Mouse (Mus musculus) heart, embryonic 15.5 days (tissue): ENCODE data around the gene Rhbg. TPM values are rescaled to one million over a fixed set of nuclear protein-coding genes. Genes with fewer than 3 reads are reported as not detected.
"Not testable (repeated sequence)": the region's sequence is repeated elsewhere in the genome, so short reads cannot be mapped to it uniquely, and the experiment has no call there.

ENCODE experiments used
- ATAC-seq: fragments of 200-750 bp; cut with Nextera tagmentation; replicated peaks from 2 replicates; pipeline ENCODE4 v1.8.0; 2017; ENCODE audit warnings: low read depth, moderate TSS enrichment; ENCODE audit not compliant: insufficient number of reproducible peaks, insufficient read depth, low FRiP score
- H3K27ac ChIP-seq: fragments of 300-500 bp; sonication (generic); 2 replicates; pipeline ENCODE4 v1.5.1; 2015; ENCODE audit warnings: mild to moderate bottlenecking, inconsistent platforms
- H3K27me3 ChIP-seq: fragments of 300-500 bp; sonication (generic); 2 replicates; pipeline ENCODE4 v1.6.1; 2015; ENCODE audit warnings: inconsistent platforms
- H3K36me3 ChIP-seq: fragments of 300-500 bp; sonication (generic); 2 replicates; pipeline ENCODE4 v1.6.1; 2015; ENCODE audit warnings: mild to moderate bottlenecking, inconsistent platforms
- H3K4me1 ChIP-seq: fragments of 300-500 bp; sonication (generic); replicated peaks from 2 replicates; pipeline ENCODE4 v1.6.1; 2015; ENCODE audit warnings: inconsistent platforms
- H3K4me2 ChIP-seq: fragments of 300-500 bp; sonication (generic); 2 replicates; pipeline ENCODE4 v1.6.1; 2015; ENCODE audit warnings: inconsistent platforms, mild to moderate bottlenecking, moderate library complexity
- H3K4me3 ChIP-seq: fragments of 300-500 bp; sonication (generic); 2 replicates; pipeline ENCODE4 v1.5.1; 2015; ENCODE audit warnings: mild to moderate bottlenecking, inconsistent platforms
- H3K9ac ChIP-seq: fragments of 300-500 bp; sonication (generic); 2 replicates; pipeline ENCODE4 v1.6.1; 2015; ENCODE audit warnings: mild to moderate bottlenecking, inconsistent platforms
- H3K9me3 ChIP-seq: fragments of 300-500 bp; sonication (generic); replicated peaks from 2 replicates; pipeline ENCODE4 v1.6.1; 2016; ENCODE audit warnings: inconsistent platforms
- WGBS: fragments of 180-500 bp; shearing (Covaris S2); methylation state at CpG from one replicate; pipeline ENCODE4 v1.1.7; 2015; ENCODE audit warnings: mixed read lengths; 5-methylcytosine and 5-hydroxymethylcytosine counted together
- polyA plus RNA-seq: library from polyadenylated mRNA; unstranded; fragments of >200 nt; fragmentation: Nextera tagmentation; extraction: Ambion mirVana; gene quantifications from 2 replicates; pipeline ENCODE4 v1.2.1, GENCODE M21; 2015

The Rhbg gene
- polyA plus RNA-seq, 1 experiment from 2014 or later = 0.13 TPM

GRCm38 (mm10) chr3:88284815-88285564 is 30.5 kb upstream of the Rhbg start:
- not testable (repeated sequence) for H3K27me3 ChIP-seq, H3K9me3 ChIP-seq, H3K36me3 ChIP-seq, H3K4me3 ChIP-seq, ATAC-seq, H3K9ac ChIP-seq, H3K4me2 ChIP-seq, H3K27ac ChIP-seq, H3K4me1 ChIP-seq
- WGBS = 93% methylated on average over 14 of the region's 14 CpGs

GRCm38 (mm10) chr3:88281141-88281916 is 26.8 kb upstream of the Rhbg start:
- not testable (repeated sequence) for H3K9ac ChIP-seq, ATAC-seq, H3K27me3 ChIP-seq, H3K9me3 ChIP-seq, H3K4me3 ChIP-seq, H3K4me2 ChIP-seq, H3K4me1 ChIP-seq, H3K36me3 ChIP-seq, H3K27ac ChIP-seq
- WGBS = 65% methylated on average over 11 of the region's 11 CpGs

GRCm38 (mm10) chr3:88280035-88280434 is 25.5 kb upstream of the Rhbg start:
- no peak overlapping the region for H3K4me2 ChIP-seq
- WGBS = 92% methylated on average over 2 of the region's 2 CpGs
- no peak for ATAC-seq

DNA sequence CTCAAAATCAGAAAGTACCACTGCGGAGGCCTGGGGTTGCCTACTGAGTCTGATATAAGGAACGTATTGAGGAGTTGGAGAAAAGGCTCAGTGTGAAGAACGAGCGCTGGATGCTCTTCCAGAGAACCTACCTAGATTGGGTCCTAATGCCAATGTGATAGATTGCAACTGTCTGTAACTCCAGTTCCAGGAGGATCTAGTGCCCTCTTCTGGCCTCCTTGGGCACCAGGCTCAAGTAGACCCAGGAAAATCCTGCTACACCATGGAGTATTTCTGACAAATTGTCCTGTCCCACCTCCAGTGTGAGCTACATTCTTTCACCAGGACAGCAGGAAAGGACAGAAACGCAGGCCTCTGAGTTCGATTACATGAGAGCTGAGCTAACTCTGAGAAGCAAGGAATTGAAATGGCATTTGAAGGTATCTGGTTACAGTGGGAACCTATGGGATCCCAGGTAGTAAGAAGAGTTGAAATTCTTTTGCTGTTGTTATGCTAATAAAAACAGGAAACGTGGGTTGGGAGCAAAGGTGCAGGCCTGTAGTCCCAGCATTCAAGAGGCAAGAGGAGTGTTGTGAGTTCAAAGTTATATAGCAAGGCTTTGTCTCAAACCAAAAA is 22.1 kb upstream of the Rhbg start:
- Histone ChIP-seq H3K27me3 (no peaks in the 10 kb centered on the region), H3K4me1 (no peaks in the 10 kb centered on the region), H3K27ac (no peak overlapping the region), H3K9ac (no peak overlapping the region), H3K4me3 (no peak overlapping the region), H3K9me3 (no peaks in the 10 kb centered on the region), H3K4me2 (no peak overlapping the region), H3K36me3 (no peaks in the 10 kb centered on the region)
- ATAC-seq = no peak
- WGBS = 42% methylated on average over 7 of the region's 7 CpGs

More at GRCm38 (mm10) chr3:88280035-88280434, 25.5 kb upstream of the Rhbg start:
- Histone ChIP-seq H3K9me3 (no peaks in the 10 kb centered on the region), H3K9ac (no peak overlapping the region), H3K4me3 (no peak overlapping the region), H3K27me3 (no peaks in the 10 kb centered on the region), H3K36me3 (no peaks in the 10 kb centered on the region), H3K4me1 (no peaks in the 10 kb centered on the region), H3K27ac (no peak overlapping the region)

GRCm38 (mm10) chr3:88276121-88276520 is 21.6 kb upstream of the Rhbg start:
- no peak overlapping the region for H3K4me3 ChIP-seq
- H3K4me1 ChIP-seq = no peaks in the 10 kb centered on the region
- 72% methylated on average over 2 of the region's 2 CpGs for WGBS
- H3K36me3 ChIP-seq = no peaks in the 10 kb centered on the region
- no peak for ATAC-seq
- H3K9ac ChIP-seq = no peak overlapping the region
- no peaks in the 10 kb centered on the region for H3K27me3 ChIP-seq
- H3K27ac ChIP-seq = no peak overlapping the region
- H3K4me2 ChIP-seq = no peak overlapping the region
- no peaks in the 10 kb centered on the region for H3K9me3 ChIP-seq

- ATAC-seq = no peak
- H3K27me3 ChIP-seq = no peaks in the 10 kb centered on the region
- H3K4me2 ChIP-seq = no peak overlapping the region
- H3K4me1 ChIP-seq = no peaks in the 10 kb centered on the region
- no peaks in the 10 kb centered on the region for H3K36me3 ChIP-seq
- H3K9ac ChIP-seq = no peak overlapping the region
- WGBS = 91% methylated on average over 4 of the region's 4 CpGs
- H3K9me3 ChIP-seq = no peaks in the 10 kb centered on the region
- H3K27ac ChIP-seq = no peak overlapping the region
- no peak overlapping the region for H3K4me3 ChIP-seq
Measured at GRCm38 (mm10) chr3:88274002-88274401, 19.5 kb upstream of the Rhbg start.

GRCm38 (mm10) chr3:88271859-88272258 is 17.4 kb upstream of the Rhbg start:
- no peaks in the 10 kb centered on the region for H3K4me1 ChIP-seq
- H3K27me3 ChIP-seq = no peaks in the 10 kb centered on the region
- ATAC-seq = no peak
- H3K27ac ChIP-seq = no peak overlapping the region
- no peaks in the 10 kb centered on the region for H3K36me3 ChIP-seq
- H3K9ac ChIP-seq = no peak overlapping the region
- H3K9me3 ChIP-seq = no peaks in the 10 kb centered on the region
- no peak overlapping the region for H3K4me3 ChIP-seq
- H3K4me2 ChIP-seq = no peak overlapping the region
- 85% methylated on average over 3 of the region's 3 CpGs for WGBS

DNA sequence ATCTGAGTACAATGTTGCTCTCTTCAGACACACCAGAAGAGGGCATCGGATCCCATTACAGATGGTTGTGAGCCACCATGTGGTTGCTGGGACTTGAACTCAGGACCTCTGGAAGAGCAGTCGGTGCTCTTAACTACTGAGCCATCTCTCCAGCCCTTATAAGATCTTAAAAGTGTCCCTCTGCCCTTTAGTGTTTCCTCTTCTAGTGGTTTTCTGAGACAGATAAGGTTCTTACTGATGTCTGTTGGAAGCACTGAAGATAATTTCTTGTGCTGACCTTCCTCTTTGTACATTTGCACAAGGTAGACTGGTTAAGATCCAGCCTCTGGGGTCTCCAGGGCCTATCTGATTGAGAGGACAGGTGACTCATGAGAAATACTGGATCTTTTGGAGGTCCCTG is 16.8 kb upstream of the Rhbg start:
- not testable (repeated sequence) for H3K4me2 ChIP-seq, H3K4me1 ChIP-seq, H3K36me3 ChIP-seq, H3K9ac ChIP-seq, H3K9me3 ChIP-seq, H3K4me3 ChIP-seq, ATAC-seq, H3K27me3 ChIP-seq, H3K27ac ChIP-seq
- 74% methylated on average over 2 of the region's 2 CpGs for WGBS

- H3K9ac ChIP-seq = no peak overlapping the region
- no peaks in the 10 kb centered on the region for H3K36me3 ChIP-seq
- 81% methylated on average over 5 of the region's 5 CpGs for WGBS
- H3K4me1 ChIP-seq = no peaks in the 10 kb centered on the region
- no peak overlapping the region for H3K27ac ChIP-seq
- no peaks in the 10 kb centered on the region for H3K27me3 ChIP-seq
- H3K4me3 ChIP-seq = no peak overlapping the region
- no peaks in the 10 kb centered on the region for H3K9me3 ChIP-seq
- ATAC-seq = no peak
- no peak overlapping the region for H3K4me2 ChIP-seq
Measured at GRCm38 (mm10) chr3:88268991-88269390, 14.5 kb upstream of the Rhbg start.

DNA sequence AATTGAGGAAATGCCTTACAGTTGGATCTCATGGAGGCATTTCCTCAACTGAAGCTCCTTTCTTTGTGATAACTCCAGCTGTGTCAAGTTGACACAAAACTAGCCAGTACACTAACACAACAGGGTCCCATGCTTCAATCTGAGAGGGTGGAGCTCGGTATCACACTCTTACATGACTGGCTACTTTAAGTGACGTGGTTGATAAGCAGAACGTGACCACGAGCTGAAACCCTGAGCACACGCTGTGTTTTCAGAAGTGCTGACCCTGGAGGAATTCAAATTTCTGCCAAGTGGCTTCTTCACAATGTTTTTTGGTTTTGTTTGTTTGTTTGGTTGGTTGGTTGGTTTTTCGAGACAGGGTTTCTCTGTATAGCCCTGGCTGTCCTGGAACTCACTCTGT is 13.5 kb upstream of the Rhbg start:
- WGBS = 49% methylated on average over 6 of the region's 6 CpGs
- not testable (repeated sequence) for H3K36me3 ChIP-seq

GRCm38 (mm10) chr3:88262346-88262745 is 7.8 kb upstream of the Rhbg start:
- Histone ChIP-seq H3K4me3 (no peak overlapping the region), H3K27me3 (peaks cover 6% of the 10 kb centered on the region; the same call in 1 of the 2 replicates), H3K27ac (no peak overlapping the region), H3K4me2 (no peak overlapping the region), H3K9me3 (no peaks in the 10 kb centered on the region), H3K9ac (no peak overlapping the region), H3K36me3 (no peaks in the 10 kb centered on the region), H3K4me1 (no peaks in the 10 kb centered on the region)
- WGBS = 66% methylated on average over 3 of the region's 3 CpGs
- no peak for ATAC-seq

More for the DNA sequence above, 13.5 kb upstream of the Rhbg start:
- H3K27me3 ChIP-seq, H3K9me3 ChIP-seq, H3K9ac ChIP-seq, H3K4me2 ChIP-seq, H3K4me1 ChIP-seq, H3K4me3 ChIP-seq, H3K27ac ChIP-seq, ATAC-seq: not testable (repeated sequence)
